Mouse (Mus musculus) adrenal gland, postnatal 25 days (tissue): ENCODE results near the gene Olfr16. TPM values are rescaled to one million over a fixed set of nuclear protein-coding genes. Genes with fewer than 3 reads are reported as not detected.

Experiments used
- DNase-seq: peaks from one replicate; pipeline ENCODE4 v3.0.0; 2021; ENCODE audit warnings: mixed read lengths
- long read RNA-seq: library from polyadenylated mRNA; stranded (forward); transcript quantifications from one replicate; pipeline ENCODE4 v2.0.0, GENCODE M21; 2021
- total RNA-seq: library from RNA; stranded (reverse); gene quantifications from 2 replicates; pipeline ENCODE4 v1.2.3, GENCODE M21; 2021

Olfr16 gene
- not detected in 2 replicates for total RNA-seq
- long read RNA-seq: 0 reads

DNA sequence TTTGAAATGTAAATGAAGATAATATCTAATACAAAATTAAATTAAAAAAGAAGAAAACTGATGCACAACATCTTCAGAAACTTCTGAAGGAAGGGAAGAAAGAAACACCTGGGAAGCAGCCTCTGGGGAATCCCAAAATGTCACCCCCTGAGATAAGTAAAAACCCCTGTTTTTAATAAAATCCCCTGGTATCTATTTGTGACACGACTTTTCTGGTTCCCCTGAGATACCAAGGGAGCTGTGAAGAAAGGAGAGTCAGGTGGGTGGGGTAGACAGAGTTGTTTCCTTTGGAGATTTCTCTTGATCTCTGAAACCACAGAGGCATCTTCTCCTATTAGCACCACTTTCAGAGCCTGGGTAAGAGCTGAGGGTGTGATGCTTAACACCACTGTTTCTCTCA, at the start of gene Olfr16:
Gene Olfr16 (plus strand): TSS at position 250 of the 400 bp plus-strand sequence.
- no peak for DNase-seq

DNA sequence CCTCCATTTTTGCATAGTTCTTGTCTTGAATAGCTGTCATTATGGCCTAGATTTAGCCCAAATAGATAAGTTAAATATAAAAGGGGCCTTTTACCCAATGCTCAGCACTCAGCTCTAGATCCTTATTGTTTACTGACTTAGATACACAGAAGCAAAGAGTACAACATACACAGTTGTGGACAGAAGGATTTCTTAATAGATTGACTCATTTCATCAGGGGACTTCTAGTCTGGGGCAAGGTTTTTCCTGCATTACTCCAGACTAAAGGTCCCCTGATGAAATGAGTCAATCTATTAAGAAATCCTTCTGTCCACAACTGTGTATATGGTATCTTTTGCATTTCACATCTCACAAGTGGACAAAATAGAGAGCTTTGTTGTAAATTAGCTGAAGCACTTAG, 46.9 kb upstream of the Olfr16 start:
- DNase-seq: no peak

DNA sequence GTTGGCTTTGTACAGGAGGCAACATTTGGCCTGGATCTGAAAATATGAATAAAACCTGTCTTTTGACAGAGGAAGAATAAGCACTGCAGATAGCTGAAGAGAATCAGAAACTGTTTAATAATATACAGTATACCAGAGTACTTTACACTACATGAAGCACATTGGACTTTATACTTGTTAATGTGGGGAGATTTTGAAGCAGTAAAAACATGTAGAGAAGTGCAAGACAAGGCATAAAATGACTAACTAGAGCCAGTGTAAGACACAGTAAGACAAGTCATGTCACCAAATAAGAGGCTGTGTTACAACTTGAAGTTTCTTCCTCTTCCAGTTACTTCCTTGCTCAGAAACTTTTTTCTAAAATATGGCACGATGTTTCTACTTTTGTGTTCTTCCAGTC, 33.1 kb upstream of the Olfr16 start:
- no peak for DNase-seq

DNA sequence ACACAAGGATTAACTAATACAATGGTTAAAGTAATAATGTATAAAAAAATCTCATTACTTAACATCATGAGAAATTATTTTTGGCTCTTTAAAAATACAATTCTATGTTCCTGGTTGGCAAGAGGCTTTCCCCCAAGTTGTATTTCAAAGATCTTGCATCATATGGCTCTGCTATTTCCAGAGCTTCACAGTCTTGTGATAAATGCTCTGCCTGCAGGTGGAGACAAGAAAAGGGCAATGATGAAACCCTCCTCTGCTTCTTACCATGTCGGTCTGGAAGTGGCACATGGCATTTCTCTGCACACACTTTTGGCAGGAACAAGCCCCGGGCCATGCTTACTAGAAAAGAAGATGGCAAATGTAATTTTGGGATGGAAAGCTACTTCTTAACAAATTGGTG, 31.8 kb upstream of the Olfr16 start:
- no peak for DNase-seq

DNA sequence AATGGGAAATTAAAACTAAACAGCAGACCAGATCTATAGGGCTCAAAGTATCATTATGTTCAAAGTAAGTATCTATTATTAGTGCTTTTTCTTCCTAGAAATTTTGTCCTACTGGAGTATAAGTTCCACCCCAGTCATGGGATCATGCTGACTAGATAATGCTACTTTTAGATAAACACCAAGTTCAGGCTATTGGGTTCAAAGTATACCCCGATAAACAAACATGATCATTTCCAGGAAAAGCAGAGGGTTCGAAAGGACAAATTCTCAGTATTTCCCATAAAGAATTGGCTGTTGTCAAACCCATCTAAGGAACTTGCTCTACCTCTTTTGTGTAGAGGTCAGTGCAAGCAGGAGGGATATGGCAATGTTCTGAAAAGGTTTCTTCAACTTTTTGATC, 18.0 kb upstream of the Olfr16 start:
- DNase-seq: no peak

DNA sequence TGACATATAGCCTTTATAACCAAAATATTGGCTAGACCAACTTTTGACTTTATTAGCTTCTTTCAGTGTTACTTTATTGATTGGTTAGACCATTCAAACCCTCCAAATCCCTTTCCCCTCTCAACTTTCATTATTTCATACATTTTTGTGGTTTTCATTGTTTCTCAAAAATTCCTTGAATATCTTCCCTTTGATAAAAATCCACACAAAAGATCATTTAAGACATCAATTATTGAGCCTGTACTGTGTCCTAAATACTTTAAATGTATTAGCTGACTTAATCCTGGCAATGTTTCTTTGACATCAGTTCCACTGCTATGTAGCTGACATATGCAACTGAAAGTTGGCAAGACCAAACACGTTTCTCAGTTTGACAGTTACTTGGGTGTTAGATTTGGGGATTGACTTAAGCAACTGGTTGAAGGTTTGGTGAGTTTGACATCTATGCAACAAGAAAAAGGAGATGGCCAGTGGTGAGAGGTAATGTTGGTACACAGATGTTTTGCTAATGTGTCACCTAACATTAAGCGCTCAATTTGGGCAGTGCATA, 1.0 kb downstream of the Olfr16 start:
- DNase-seq: no peak

DNA sequence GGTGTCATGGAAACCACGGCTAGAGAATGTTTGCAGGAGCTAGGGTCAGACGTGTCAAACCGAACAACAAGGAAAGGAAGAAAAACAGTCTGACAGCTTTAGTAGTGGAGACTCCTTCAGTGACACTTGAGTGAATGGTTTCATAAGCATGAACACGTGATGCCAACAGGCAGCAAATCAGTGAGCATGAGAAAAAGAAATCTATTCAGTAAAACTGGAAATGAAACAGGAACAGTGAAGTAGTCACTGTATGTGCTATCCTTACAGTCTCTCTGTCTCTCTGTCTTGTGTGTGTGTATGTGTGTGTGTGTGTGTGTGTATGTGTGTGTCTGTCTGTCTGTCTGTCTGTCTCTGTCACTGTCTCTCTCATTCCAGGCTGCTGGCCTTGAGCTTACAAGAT, 5.2 kb downstream of the Olfr16 start:
- no peak for DNase-seq

DNA sequence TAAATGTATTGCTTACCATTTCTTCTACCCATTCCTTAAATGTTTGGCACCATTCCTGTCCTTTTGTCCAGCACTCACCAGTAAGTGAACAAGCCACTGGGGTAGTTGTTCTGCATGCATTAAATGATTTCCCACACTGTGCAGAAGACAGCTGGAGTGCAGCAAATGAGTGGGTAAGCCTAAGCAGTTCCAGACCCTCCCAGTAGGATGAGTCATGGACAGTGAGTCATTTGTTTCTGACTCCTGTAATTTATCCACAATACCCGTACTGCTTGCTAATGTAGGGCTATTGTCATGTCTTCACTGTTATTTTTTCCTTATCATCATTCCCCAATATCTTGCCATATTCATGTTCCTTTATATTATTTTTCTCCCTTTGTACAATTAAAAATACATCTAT, 10.2 kb downstream of the Olfr16 start:
- no peak for DNase-seq

DNA sequence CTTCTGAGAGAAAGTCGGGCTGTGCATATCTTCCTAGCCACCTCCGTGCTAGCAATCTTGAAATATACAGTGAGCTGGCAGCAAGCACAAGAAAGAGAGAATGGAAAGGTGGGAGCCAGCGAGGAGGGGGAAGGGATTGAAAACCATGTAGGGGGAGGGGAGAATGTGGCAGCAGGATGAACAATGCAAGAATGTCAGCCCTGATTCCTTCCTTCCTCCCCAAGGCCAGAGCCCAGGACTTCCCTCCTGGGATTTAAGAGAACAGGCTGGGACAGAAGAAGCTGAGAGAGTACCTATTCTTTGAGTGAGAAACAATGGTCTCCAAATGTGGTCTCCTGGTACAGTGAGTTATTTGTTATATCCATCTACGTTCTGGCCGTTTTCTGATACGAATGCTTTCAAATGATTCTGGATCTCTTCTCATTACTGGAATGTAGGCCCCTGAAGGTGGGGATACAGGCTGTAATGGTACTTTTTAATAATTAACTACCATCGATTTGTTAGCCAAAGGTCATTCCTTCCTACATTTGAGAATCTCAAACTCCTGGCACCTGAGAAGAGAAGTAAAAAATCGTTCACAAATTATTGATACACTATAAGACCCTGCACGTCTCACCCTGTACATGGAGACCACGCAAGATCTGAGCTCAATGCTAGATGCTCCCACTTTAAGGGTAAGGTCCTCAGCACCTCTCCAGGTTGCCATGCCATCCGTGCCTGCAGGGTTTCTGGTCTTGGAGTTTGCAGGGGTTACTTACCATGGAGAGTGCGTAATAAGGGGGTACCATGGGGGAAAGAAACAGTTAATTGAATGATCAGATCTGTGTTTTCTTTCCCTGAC, 39.8 kb downstream of the Olfr16 start:
- no peak for DNase-seq

DNA sequence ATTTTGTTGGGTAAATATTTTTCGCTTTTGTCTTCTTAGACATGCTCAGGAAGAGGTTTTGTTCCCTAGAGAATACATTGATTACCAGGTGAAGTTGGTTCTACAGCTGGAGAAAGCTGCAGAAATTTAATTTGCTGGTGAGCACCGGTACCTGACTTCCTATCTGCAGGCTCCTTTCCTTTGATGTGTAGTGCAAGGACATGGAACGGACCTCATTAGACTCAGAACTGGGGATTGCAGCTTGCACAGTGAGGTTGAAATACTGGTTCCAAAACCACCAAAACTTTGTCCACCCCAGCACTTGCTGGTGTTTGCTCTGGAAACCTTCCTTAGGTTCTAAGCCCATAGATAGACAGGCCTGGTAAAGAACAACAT, 40.4 kb downstream of the Olfr16 start:
- DNase-seq: no peak

Other genes with a start within 250 kb of the Olfr16 start
- 1.3 TPM in 1 of 2 replicates, not detected in the other for gene Apcs, start 55.4 kb upstream of the Olfr16 start, total RNA-seq
- not detected in 2 replicates for gene Olfr1408, start 187.0 kb downstream of the Olfr16 start, total RNA-seq
- not detected in 2 replicates for gene Olfr1406, start 240.2 kb downstream of the Olfr16 start, total RNA-seq
- not detected in 2 replicates for gene Olfr218, start 247.4 kb downstream of the Olfr16 start, total RNA-seq